Mouse (Mus musculus) liver, postnatal 0 days (tissue): Measurements from ENCODE around the gene Ost4.

ENCODE experiments used
- CTCF ChIP-seq: sonication (generic); IDR thresholded peaks from 2 replicates; pipeline ENCODE4 v1.5.1; 2016; ENCODE audit warnings: antibody characterized with exemption, low read depth
- EP300 ChIP-seq: IDR thresholded peaks from 2 replicates; pipeline ENCODE4 v1.6.1; 2016; ENCODE audit warnings: antibody characterized with exemption, low read depth, mild to moderate bottlenecking

DNA sequence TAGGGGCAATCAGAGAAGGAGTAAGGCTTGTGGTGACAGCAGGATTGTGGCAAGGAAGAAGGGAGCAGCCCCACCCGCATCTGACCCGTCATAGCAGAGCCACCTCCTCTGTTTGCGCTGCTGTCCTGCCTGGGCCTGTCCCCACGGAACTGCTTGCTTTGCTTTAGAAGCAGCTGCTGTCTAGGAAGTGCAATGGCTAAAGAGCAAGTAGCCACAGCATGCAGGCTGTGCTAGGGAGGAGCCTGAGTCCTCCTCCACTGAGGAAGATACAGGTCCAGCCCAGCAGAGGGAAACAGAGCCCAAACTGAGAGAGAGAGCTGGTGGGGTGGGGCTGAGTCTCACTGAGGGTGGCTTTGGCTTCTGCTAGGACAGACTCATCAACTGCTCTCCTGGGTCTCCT lies 43.7 kb downstream of the Ost4 start:
- TF ChIP-seq CTCF: peak; percentile 53
- TF ChIP-seq EP300: no peak
